Mouse (Mus musculus): Measurements from ENCODE around the gene Grm8. TPM values are rescaled to one million over a fixed set of nuclear protein-coding genes. Genes with fewer than 3 reads are reported as not detected.

The Grm8 gene
- total RNA-seq, 2 experiments from 2014 or later = 1.7 to 2.0 TPM

- no peak for DNase-seq (ENCODE audit: low spot score in 2 of 2)
Measured at GRCm38 (mm10) chr6:27310401-27310800, 824.6 kb downstream of the Grm8 start.

DNA sequence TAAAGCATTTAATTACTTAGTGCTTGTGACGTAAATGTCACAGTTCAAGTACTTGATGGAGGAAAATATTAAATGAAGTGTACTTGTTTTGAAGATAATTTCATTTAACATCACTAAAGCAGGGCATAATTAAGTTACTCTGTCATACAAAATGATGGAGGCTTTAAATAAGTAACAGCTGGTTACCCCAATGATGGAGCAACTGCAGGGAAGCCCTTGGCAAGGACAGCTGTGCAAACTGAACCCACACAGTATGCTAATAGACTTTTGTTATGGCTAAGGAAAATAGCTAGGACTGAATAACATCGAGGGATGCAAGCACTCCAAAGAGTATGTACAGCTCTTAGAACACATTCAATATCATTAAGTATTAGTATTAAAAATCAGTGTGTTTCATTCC lies 829.6 kb downstream of the Grm8 start:
- no peak for DNase-seq (ENCODE audit: low spot score in 2 of 2)

- DNase-seq (ENCODE audit: low spot score in 2 of 2) = no peak
Measured at GRCm38 (mm10) chr6:27264972-27265371, 870.0 kb downstream of the Grm8 start.

DNA sequence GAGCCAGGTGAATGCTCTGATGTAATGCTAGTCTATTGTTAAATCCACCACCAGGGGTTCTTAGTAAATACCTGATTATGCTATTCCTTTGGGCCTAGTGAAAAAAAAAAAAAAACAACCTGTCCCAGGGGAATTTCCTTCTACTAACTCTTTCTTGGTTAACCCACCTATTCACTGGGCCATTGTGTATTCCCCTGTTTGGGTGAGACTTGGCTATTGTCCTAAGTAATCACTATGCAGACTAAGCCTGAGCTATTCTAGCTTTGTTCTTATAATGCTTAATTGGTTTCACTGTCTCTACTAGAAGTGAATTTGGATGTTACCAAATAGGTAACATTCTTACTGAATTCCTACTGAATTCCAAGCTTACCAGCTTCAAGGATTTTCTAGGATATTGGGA lies 872.4 kb downstream of the Grm8 start:
- no peak for DNase-seq (ENCODE audit: low spot score in 2 of 2)

- DNase-seq (ENCODE audit: low spot score in 2 of 2) = no peak
Measured at GRCm38 (mm10) chr6:27240416-27240815, 894.6 kb downstream of the Grm8 start.

GRCm38 (mm10) chr6:27239968-27240367 lies 895.0 kb downstream of the Grm8 start:
- DNase-seq (ENCODE audit: low spot score in 2 of 2) = no peak

Small RNA genes within 50 kb of the gene (microRNA-seq; reads per million reads assigned to microRNA genes)
- gene Mir592 = 13.4 reads per million, percentile 25 among the genes with 10 or more reads in this experiment

Data from adrenal gland, postnatal 4 days (tissue).